Mouse (Mus musculus): ENCODE measurements around the gene Creb3l2. TPM values are rescaled to one million over a fixed set of nuclear protein-coding genes. Genes with fewer than 3 reads are reported as not detected.

Gene Creb3l2
- total RNA-seq, 2 experiments from 2014 or later, result 8.3 to 9.8 TPM

DNA sequence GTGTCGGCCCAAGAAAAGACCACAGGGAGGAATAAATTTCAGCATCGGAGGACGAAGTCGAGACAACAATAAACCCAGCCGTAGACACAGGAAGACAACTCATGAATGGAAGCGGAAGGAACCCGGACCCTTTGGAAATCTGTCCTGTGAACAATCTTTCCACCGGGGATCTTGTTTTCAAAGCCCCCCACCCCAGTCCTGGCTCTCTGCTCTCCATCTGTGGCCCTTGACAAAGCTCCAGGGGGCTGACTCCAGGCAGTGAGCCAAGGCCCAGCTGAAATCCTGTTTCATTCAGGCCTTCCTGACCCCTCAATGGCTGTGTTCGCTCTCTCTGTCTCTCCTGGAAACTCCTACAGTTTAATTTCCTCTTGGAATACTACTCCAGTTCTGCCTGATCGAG lies 66.5 kb downstream of the Creb3l2 start:
- TF ChIP-seq CTCF (conservative IDR thresholded peaks at IDR 0.05), result no peak
- Histone ChIP-seq H3K27ac (no peak overlapping the region), H3K4me3 (no peak overlapping the region)
- DNase-seq (ENCODE audit: low spot score in 2 of 2), result no peak

DNA sequence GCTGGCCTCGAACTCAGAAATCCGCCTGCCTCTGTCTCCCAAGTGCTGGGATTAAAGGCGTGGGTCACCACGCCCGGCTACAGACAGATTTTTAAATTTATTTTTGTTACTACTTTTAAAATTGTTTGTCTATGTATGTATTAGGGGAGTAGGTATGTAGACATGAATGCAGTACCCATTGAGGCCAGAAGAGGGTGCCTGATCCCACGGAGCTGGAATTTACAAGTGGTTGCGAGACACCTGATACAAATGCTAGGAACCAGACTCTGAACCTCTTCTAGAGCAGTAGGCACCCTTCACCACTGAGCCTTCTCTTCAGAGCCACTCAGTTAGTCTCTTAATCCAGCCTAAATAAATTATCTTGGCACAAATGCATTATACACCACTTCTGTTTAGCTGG lies 70.6 kb downstream of the Creb3l2 start:
- no peak for DNase-seq (ENCODE audit: low spot score in 2 of 2)
- no peak overlapping the region for H3K27ac ChIP-seq
- no peak overlapping the region for H3K4me3 ChIP-seq
- TF ChIP-seq CTCF (conservative IDR thresholded peaks at IDR 0.05), result peak; percentile 74

DNA sequence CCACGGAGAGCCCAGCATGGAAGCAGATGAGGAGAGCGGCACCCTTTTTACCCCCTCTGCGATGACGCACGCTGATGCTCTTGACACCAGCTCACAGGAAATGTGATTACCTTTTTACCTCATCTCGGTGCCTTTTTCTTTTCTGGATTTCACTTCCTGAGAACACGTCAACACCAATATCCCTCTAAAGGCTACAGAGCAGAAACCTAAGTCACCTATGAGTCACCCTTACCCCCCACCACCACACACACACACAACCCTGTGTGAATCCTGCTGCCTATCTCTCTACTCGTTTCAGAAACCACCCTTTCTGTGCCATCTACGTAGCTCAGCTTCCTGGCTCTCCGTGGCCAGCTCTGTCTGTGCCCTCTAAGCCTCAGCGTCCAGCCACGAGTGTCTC lies 71.4 kb downstream of the Creb3l2 start:
- Histone ChIP-seq H3K4me3 (no peak overlapping the region), H3K27ac (no peak overlapping the region)
- TF ChIP-seq CTCF (conservative IDR thresholded peaks at IDR 0.05), result no peak
- DNase-seq (ENCODE audit: low spot score in 2 of 2), result no peak

DNA sequence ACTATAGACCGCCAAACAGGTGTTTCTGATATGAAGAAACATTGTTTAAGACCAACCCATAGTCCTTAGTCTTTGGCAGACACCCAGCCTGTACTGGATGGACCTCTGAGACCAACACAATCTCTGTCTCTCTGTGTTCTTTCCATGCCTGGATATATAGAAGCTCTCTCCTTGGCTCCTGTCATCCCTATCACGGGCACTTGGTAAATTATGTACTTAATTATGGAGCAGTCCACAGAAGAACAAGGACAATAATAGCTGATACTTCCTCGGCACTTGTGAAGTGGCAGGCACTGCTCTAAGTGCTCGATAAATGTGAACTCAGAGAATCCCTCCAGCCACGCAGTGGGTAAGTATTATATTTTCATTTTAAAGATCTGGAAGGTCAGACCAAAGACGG lies 72.2 kb downstream of the Creb3l2 start:
- DNase-seq (ENCODE audit: low spot score in 2 of 2), result no peak
- no peak overlapping the region for H3K4me3 ChIP-seq
- no peak overlapping the region for H3K27ac ChIP-seq
- TF ChIP-seq CTCF (conservative IDR thresholded peaks at IDR 0.05), result no peak

DNA sequence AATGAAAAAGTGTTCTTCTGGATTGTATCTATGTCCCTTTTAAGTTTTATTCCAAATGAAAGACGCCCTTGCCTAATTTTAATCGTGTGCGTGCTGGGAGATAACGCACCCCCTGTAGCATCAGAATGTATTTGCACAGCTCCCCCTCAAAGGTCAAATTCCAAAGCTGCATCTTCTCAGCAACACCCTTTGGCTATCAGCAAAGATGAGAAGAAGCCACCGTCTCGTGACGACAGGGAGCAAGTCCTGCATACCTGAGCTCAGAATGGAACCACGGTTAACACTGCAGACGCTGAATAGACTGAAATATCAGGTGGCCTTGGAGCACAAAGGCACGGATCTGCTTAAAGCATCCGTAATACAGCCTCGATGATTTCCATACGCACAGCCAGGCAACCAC lies 73.7 kb downstream of the Creb3l2 start:
- DNase-seq (ENCODE audit: low spot score in 2 of 2), result no peak
- no peak overlapping the region for H3K27ac ChIP-seq
- no peak for TF ChIP-seq CTCF (conservative IDR thresholded peaks at IDR 0.05)
- H3K4me3 ChIP-seq, result no peak overlapping the region

DNA sequence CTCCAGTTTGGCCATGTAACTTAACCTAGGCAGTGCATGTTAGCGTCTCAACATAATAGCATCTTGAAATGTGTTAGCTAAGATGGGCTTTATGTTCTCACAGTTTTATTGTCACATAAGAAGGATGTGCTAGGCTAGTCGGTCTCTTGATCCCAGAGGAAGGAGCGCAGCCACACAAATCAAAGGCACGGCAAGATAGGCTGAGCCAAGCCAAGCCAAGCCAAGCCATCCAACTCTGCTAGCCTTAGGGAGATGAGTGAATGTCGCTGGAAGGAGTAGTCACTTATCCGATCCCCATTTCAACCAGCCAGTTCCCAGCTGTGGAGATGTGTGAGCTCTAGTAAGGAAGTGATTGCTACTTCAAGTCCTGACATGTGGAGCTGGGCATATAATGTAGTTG lies 75.0 kb downstream of the Creb3l2 start:
- no peak for TF ChIP-seq CTCF (conservative IDR thresholded peaks at IDR 0.05)
- no peak overlapping the region for H3K4me3 ChIP-seq
- DNase-seq (ENCODE audit: low spot score in 2 of 2), result no peak

DNA sequence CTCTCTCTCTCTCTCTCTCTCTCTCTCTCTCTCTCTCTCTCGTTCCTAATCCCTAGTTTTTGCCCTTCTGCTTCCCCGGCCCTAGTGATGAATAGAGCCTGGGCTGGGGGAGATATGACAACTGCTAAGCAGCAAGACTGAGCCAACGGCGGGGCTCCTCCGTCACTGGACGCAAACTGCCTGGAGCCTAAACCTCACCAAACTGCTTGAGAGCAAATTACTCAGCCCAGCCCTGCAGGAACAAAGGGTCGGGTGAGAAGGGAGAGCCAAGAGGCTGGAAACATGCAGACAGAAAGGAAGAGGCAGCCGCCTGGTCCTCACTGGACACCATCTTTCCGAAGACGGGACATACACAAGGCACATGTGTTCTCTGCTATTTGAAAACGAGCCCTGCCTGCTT lies 76.8 kb downstream of the Creb3l2 start:
- DNase-seq (ENCODE audit: low spot score in 2 of 2), result no peak
- H3K27ac ChIP-seq, result no peak overlapping the region
- TF ChIP-seq CTCF (conservative IDR thresholded peaks at IDR 0.05), result no peak
- no peak overlapping the region for H3K4me3 ChIP-seq

More for the DNA sequence above, 75.0 kb downstream of the Creb3l2 start:
- no peak overlapping the region for H3K27ac ChIP-seq

DNA sequence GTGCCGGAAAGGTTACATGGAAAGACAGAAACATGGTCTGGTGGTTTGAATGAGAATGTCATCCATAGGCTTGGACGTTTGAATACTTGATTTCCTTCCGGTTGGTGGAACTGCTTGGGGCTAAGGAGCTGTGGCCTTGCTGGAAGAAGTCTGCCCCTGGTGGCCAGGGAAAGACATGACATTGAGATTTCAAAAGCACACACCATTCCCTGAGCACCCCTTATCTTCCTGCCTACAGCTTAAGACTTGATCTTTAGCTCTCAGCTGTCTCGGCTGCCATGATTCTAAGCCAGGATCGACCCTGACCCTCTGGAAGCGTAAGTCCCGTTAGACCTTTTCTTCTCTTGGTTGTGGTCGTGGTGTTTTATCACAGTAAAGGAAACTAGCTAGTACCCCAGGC lies 77.6 kb downstream of the Creb3l2 start:
- no peak overlapping the region for H3K4me3 ChIP-seq
- DNase-seq (ENCODE audit: low spot score in 2 of 2), result no peak
- no peak overlapping the region for H3K27ac ChIP-seq
- TF ChIP-seq CTCF (conservative IDR thresholded peaks at IDR 0.05), result peak; percentile 66

DNA sequence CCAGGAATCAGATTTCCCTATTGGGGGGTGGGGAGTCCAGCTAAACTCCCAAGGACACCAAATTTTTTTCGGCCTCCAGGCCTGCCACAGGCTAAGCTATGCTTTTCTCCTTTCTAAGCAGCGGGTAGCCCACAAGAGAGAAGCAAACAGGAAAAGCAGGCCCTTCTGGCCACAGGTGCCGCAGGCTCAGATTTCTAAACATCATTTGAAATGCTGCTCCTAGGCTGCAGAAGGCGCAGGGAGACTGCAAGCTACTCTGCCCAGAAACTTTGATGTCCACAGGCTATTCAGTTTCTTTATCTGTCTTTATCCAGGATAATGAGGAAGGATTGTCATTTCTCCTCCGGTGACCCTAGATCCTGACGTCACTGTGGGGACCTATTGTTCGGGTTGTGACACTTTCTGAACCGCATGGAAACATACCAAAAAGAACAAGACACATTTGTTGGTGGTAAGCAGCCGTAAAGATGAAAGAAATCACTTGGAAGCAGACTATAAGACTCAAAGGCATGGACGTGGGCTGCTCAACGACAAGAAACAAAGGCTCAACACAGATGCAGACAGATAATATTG lies 81.0 kb downstream of the Creb3l2 start:
- Histone ChIP-seq H3K4me3 (no peak overlapping the region), H3K27ac (no peak overlapping the region)
- DNase-seq (ENCODE audit: low spot score in 2 of 2), result no peak
- TF ChIP-seq CTCF (conservative IDR thresholded peaks at IDR 0.05), result no peak

DNA sequence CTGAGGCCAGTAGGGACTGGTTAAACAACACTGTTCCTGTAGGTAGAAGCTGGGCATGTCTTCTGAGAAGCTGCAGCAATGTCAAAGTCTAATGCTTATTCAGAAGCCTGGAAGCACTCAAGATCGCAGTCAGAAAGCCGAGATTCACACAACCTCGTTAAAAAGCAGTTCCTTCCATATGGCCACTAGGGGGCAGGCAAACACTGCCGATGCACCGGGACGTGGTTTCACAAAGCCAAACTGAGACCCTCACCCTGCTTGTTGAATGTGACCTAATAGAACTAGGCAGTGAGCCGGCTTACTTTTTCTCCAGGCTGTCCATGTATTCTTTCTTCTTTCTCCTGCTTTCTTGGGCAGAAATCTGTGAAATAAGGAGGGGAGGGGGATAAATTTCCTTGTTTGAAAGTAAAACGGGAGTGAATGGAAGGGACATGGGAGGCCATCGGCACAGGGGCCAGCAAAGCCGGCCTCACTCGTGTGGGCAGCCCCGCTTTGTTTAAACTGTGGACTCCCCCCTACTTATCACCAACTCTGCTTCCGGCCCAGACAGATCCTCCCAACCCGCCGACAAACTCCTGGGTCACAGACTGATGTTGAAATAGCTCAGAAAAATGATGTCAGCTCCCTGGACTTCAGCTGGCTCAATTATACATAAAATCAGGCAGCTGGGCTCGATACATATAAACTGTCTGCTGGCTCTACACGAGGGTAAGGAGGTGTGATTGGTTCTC lies 87.3 kb downstream of the Creb3l2 start:
- Histone ChIP-seq H3K4me3 (no peak overlapping the region), H3K27ac (no peak overlapping the region)
- peak; percentile 67 to 80 for DNase-seq (ENCODE audit: low spot score in 2 of 2)
- TF ChIP-seq CTCF (conservative IDR thresholded peaks at IDR 0.05), result peak; percentile 96

DNA sequence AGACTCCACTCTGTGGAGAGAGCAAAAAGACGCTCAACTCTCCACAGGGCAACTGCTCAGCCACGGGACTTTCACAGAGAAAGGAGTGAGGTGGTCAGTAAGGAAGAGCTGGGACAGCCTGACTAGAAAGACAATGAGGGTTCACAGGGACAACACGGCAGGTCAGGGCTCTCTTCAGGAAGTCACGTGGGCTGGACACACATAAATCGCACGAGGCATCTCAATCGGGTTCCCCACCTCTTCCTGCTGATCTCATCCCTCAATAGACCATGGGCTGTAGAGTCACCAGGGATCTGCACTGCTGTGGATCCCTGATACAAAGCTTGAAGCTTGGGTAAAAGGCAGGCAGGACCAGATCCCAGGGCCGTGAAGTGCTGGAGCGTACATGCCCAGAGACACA lies 88.3 kb downstream of the Creb3l2 start:
- Histone ChIP-seq H3K4me3 (no peak overlapping the region), H3K27ac (no peak overlapping the region)
- DNase-seq (ENCODE audit: low spot score in 2 of 2), result no peak
- TF ChIP-seq CTCF (conservative IDR thresholded peaks at IDR 0.05), result no peak

DNA sequence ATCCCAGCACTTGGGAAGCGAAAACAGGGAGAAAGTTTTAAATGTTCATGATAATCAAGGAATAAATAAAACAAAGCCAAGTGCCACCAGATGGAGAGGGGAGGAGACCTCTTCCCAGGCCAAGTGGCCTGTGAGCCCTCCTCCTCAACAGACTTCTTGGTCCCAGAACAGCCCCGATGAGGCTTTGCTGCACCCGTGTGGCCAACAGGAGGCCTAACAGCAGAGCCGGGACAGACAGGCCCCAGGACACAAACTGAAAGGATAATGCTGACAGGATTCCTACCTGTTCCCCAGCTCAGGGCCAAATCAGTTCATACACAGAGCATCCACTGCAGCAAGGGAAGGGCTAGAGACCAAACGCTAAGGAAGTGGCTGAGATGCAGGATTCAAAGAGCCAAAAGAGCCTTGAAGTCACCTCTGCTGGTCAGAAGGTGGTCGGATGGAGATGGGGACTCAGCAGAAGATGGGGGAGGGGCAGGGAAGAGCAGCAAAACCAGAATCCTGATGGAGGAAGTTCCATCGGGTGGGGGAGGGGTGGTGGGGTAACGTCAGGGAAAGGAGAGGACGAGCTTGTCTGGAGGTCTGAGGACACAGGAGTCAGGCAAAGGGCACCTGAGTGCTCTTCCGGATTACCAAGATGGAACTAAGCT lies 90.1 kb downstream of the Creb3l2 start:
- Histone ChIP-seq H3K4me3 (no peak overlapping the region), H3K27ac (no peak overlapping the region)
- peak; percentile 56 to 75 for DNase-seq (ENCODE audit: low spot score in 2 of 2)
- peak; percentile 97 for TF ChIP-seq CTCF (conservative IDR thresholded peaks at IDR 0.05)

DNA sequence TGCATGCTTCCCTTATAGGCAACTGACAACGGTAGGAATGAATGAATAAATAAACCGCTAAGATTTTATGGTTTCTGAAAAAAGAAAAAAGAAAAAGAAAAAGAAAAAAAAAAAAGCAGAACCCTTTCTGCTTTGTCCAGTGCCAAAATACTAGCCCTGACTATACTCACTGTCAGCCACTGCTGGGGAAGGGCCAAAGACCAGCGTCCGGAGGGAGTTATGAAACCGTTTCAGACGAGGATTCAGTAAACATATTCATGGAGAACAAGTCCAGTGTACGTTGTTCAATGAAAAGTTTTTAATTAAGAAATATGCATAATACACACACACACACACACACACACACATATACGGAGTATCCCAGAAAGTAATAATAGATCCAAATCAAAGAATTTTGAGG lies 91.6 kb downstream of the Creb3l2 start:
- no peak overlapping the region for H3K4me3 ChIP-seq
- DNase-seq (ENCODE audit: low spot score in 2 of 2), result no peak
- TF ChIP-seq CTCF (conservative IDR thresholded peaks at IDR 0.05), result no peak
- H3K27ac ChIP-seq, result no peak overlapping the region

DNA sequence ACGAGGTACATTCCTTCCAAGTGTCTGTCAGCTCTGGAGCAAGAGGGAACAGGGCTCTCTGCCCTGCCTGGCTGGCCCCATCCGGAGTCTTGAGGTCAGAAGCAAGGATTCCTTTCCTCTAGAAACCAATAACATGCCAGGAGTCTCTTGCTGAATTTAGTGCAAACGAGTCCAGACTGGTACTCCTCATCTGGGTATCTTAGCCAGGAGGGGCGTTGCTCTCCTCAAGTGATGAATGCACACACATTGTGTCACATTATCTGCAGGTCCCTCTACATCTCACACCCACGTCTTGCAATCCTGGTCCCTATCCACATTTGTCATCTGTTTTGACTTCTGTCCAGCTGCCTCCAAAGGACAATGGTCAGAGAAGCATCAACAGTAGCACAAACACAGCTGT lies 94.3 kb downstream of the Creb3l2 start:
- Histone ChIP-seq H3K27ac (no peak overlapping the region), H3K4me3 (no peak overlapping the region)
- no peak for TF ChIP-seq CTCF (conservative IDR thresholded peaks at IDR 0.05)
- DNase-seq (ENCODE audit: low spot score in 2 of 2), result no peak
